Mouse (Mus musculus) liver, embryonic 16.5 days (tissue): ENCODE measurements at regions not wholly inside any gene's neighbourhood (a gene's known extent, or its start where the extent isn't known, plus 50 kb on each side); places are given as distances from the start of the nearest gene placed in this dataset.

Source experiments
- ATAC-seq: fragments of 200-750 bp; cut with Nextera tagmentation; 2 replicates; pipeline ENCODE4 v1.8.0; 2017; ENCODE audit warnings: low read depth, mild to moderate bottlenecking, moderate number of reproducible peaks, moderate library complexity
- H3K27ac ChIP-seq: fragments of 300-500 bp; sonication (generic); 2 replicates; pipeline ENCODE4 v1.5.1; 2014; ENCODE audit warnings: mild to moderate bottlenecking, low read length
- H3K27me3 ChIP-seq: fragments of 300-500 bp; sonication (generic); 2 replicates; pipeline ENCODE4 v1.6.1; 2014; ENCODE audit warnings: low read depth, low read length, mixed read lengths; ENCODE audit not compliant: control insufficient read depth, insufficient read depth
- H3K36me3 ChIP-seq: fragments of 300-500 bp; sonication (generic); 2 replicates; pipeline ENCODE4 v1.6.1; 2014; ENCODE audit warnings: mild to moderate bottlenecking; ENCODE audit not compliant: control insufficient read depth, insufficient read depth
- H3K4me1 ChIP-seq: fragments of 300-500 bp; sonication (generic); 2 replicates; pipeline ENCODE4 v1.6.1; 2014; ENCODE audit warnings: low read depth, low read length, mixed read lengths; ENCODE audit not compliant: control insufficient read depth
- H3K4me2 ChIP-seq: fragments of 300-500 bp; sonication (generic); 2 replicates; pipeline ENCODE4 v1.6.1; 2014; ENCODE audit warnings: low read depth, low read length, mixed read lengths
- H3K4me3 ChIP-seq: fragments of 300-500 bp; sonication (generic); 2 replicates; pipeline ENCODE4 v1.5.1; 2014; ENCODE audit warnings: low read depth, mild to moderate bottlenecking, low read length
- H3K9ac ChIP-seq: fragments of 300-500 bp; sonication (generic); 2 replicates; pipeline ENCODE4 v1.6.1; 2014; ENCODE audit warnings: low read depth, low read length
- H3K9me3 ChIP-seq: fragments of 300-500 bp; sonication (generic); replicated peaks from 2 replicates; pipeline ENCODE4 v1.6.1; 2016; ENCODE audit warnings: low read length; ENCODE audit not compliant: control insufficient read depth
- WGBS: fragments of 180-500 bp; shearing (Covaris S2); extraction: QIAGEN DNeasy Blood & Tissue Kit; methylation state at CpG from one replicate; pipeline ENCODE4 v1.1.7; 2014; ENCODE audit not compliant: insufficient replicate concordance; 5-methylcytosine and 5-hydroxymethylcytosine counted together

- Histone ChIP-seq H3K4me1 (no peaks in the 10 kb centered on the region), H3K9me3 (no peaks in the 10 kb centered on the region), H3K4me3 (no peak overlapping the region), H3K4me2 (no peak overlapping the region), H3K27ac (no peak overlapping the region), H3K27me3 (no peaks in the 10 kb centered on the region), H3K36me3 (no peaks in the 10 kb centered on the region), H3K9ac (no peak overlapping the region)
- ATAC-seq, result no peak
Measured at GRCm38 (mm10) chr2:46187265-46187888, 1070.2 kb upstream of the Zeb2 start.

- no peaks in the 10 kb centered on the region for H3K4me1 ChIP-seq
- H3K9ac ChIP-seq, result no peak overlapping the region
- no peaks in the 10 kb centered on the region for H3K27me3 ChIP-seq
- 68% methylated on average over 2 of the region's 2 CpGs for WGBS
- H3K9me3 ChIP-seq, result no peaks in the 10 kb centered on the region
- H3K27ac ChIP-seq, result no peak overlapping the region
- no peak for ATAC-seq
- no peaks in the 10 kb centered on the region for H3K36me3 ChIP-seq
- H3K4me3 ChIP-seq, result no peak overlapping the region
- no peak overlapping the region for H3K4me2 ChIP-seq
Measured at GRCm38 (mm10) chr2:46183241-46183640, 1066.0 kb upstream of the Zeb2 start.

- H3K36me3 ChIP-seq, result no peaks in the 10 kb centered on the region
- no peak overlapping the region for H3K4me2 ChIP-seq
- no peaks in the 10 kb centered on the region for H3K9me3 ChIP-seq
- H3K9ac ChIP-seq, result no peak overlapping the region
- no peak for ATAC-seq
- no peaks in the 10 kb centered on the region for H3K27me3 ChIP-seq
- 50% methylated on average over 4 of the region's 4 CpGs for WGBS
- H3K4me3 ChIP-seq, result no peak overlapping the region
- no peaks in the 10 kb centered on the region for H3K4me1 ChIP-seq
- H3K27ac ChIP-seq, result no peak overlapping the region
Measured at GRCm38 (mm10) chr2:46179741-46180140, 1062.5 kb upstream of the Zeb2 start.

GRCm38 (mm10) chr2:46168488-46168887 is 1051.3 kb upstream of the Zeb2 start:
- Histone ChIP-seq H3K27ac (no peak overlapping the region), H3K9ac (no peak overlapping the region), H3K36me3 (no peaks in the 10 kb centered on the region), H3K9me3 (no peaks in the 10 kb centered on the region), H3K4me3 (no peak overlapping the region), H3K27me3 (no peaks in the 10 kb centered on the region), H3K4me1 (no peaks in the 10 kb centered on the region), H3K4me2 (no peak overlapping the region)
- WGBS, result 3% methylated on average over 1 of the region's 1 CpGs
- ATAC-seq, result no peak

- 70% methylated on average over 3 of the region's 3 CpGs for WGBS
- no peaks in the 10 kb centered on the region for H3K27me3 ChIP-seq
- no peak overlapping the region for H3K4me3 ChIP-seq
- no peak overlapping the region for H3K4me2 ChIP-seq
- no peaks in the 10 kb centered on the region for H3K4me1 ChIP-seq
- no peak overlapping the region for H3K9ac ChIP-seq
- H3K36me3 ChIP-seq, result no peaks in the 10 kb centered on the region
- H3K9me3 ChIP-seq, result no peaks in the 10 kb centered on the region
- no peak overlapping the region for H3K27ac ChIP-seq
- ATAC-seq, result no peak
Measured at GRCm38 (mm10) chr2:46149848-46150247, 1032.7 kb upstream of the Zeb2 start.

GRCm38 (mm10) chr2:46119871-46120270 is 1002.7 kb upstream of the Zeb2 start:
- Histone ChIP-seq H3K27ac (no peak overlapping the region), H3K4me1 (no peaks in the 10 kb centered on the region), H3K9ac (no peak overlapping the region), H3K9me3 (no peaks in the 10 kb centered on the region), H3K27me3 (no peaks in the 10 kb centered on the region), H3K4me2 (no peak overlapping the region), H3K4me3 (no peak overlapping the region), H3K36me3 (no peaks in the 10 kb centered on the region)
- no peak for ATAC-seq
- 10% methylated on average over 3 of the region's 3 CpGs for whole genome bisulfite sequencing

GRCm38 (mm10) chr2:46106991-46107390 is 989.8 kb upstream of the Zeb2 start:
- H3K4me2 ChIP-seq, result no peak overlapping the region
- no peaks in the 10 kb centered on the region for H3K36me3 ChIP-seq
- no peaks in the 10 kb centered on the region for H3K27me3 ChIP-seq
- H3K27ac ChIP-seq, result no peak overlapping the region
- no peak overlapping the region for H3K9ac ChIP-seq
- no peaks in the 10 kb centered on the region for H3K4me1 ChIP-seq
- H3K9me3 ChIP-seq, result no peaks in the 10 kb centered on the region
- no peak for ATAC-seq
- no peak overlapping the region for H3K4me3 ChIP-seq

- no peaks in the 10 kb centered on the region for H3K36me3 ChIP-seq
- no peak for ATAC-seq
- H3K4me1 ChIP-seq, result no peaks in the 10 kb centered on the region
- H3K9ac ChIP-seq, result no peak overlapping the region
- no peak overlapping the region for H3K4me2 ChIP-seq
- no peak overlapping the region for H3K4me3 ChIP-seq
- H3K27ac ChIP-seq, result no peak overlapping the region
- H3K27me3 ChIP-seq, result no peaks in the 10 kb centered on the region
- no peaks in the 10 kb centered on the region for H3K9me3 ChIP-seq
- WGBS, result 46% methylated on average over 7 of the region's 7 CpGs
Measured at GRCm38 (mm10) chr2:46065034-46065802, 948.0 kb upstream of the Zeb2 start.

- 67% methylated on average over 8 of the region's 8 CpGs for WGBS
Measured at GRCm38 (mm10) chr2:46055729-46056128, 938.5 kb upstream of the Zeb2 start.

More at GRCm38 (mm10) chr2:46055729-46056128, 938.5 kb upstream of the Zeb2 start:
- Histone ChIP-seq H3K27ac (no peak overlapping the region), H3K27me3 (no peaks in the 10 kb centered on the region), H3K36me3 (no peaks in the 10 kb centered on the region), H3K4me1 (no peaks in the 10 kb centered on the region), H3K4me3 (no peak overlapping the region), H3K4me2 (no peak overlapping the region), H3K9ac (no peak overlapping the region), H3K9me3 (no peaks in the 10 kb centered on the region)
- ATAC-seq, result no peak
